Mouse (Mus musculus) 3T3-L1 (cell line): ENCODE data around the gene Ctnna2.

ENCODE experiments used
- DNase-seq: peaks from one replicate; pipeline ENCODE4 v3.0.0-alpha.2; 2015; ENCODE audit warnings: low read depth, low spot score

Ctnna2 gene

GRCm38 (mm10) chr6:77278794-77279193, 700.7 kb downstream of the Ctnna2 start:
- DNase-seq = no peak

- DNase-seq = no peak
Measured at GRCm38 (mm10) chr6:77265163-77265562, 714.3 kb downstream of the Ctnna2 start.

- peak; percentile 52 for DNase-seq
Measured at GRCm38 (mm10) chr6:77257358-77258105, 722.0 kb downstream of the Ctnna2 start.

- no peak for DNase-seq
Measured at GRCm38 (mm10) chr6:77256348-77256747, 723.2 kb downstream of the Ctnna2 start.

- DNase-seq = no peak
Measured at GRCm38 (mm10) chr6:77253480-77253879, 726.0 kb downstream of the Ctnna2 start.

GRCm38 (mm10) chr6:77243541-77244231, 735.8 kb downstream of the Ctnna2 start:
- DNase-seq = no peak

GRCm38 (mm10) chr6:77242601-77243406, 736.7 kb downstream of the Ctnna2 start, which contains the start of gene Lrrtm1:
Gene Lrrtm1 (plus strand): TSS chr6:77242689.
- no peak for DNase-seq

GRCm38 (mm10) chr6:77240426-77240825, 739.1 kb downstream of the Ctnna2 start:
- DNase-seq = no peak

GRCm38 (mm10) chr6:77222849-77223638, 756.5 kb downstream of the Ctnna2 start:
- no peak for DNase-seq

GRCm38 (mm10) chr6:77220776-77221175, 758.7 kb downstream of the Ctnna2 start:
- DNase-seq = no peak

GRCm38 (mm10) chr6:77218875-77219274, 760.6 kb downstream of the Ctnna2 start:
- DNase-seq = peak; percentile 27

GRCm38 (mm10) chr6:77215322-77215721, 764.2 kb downstream of the Ctnna2 start:
- no peak for DNase-seq

GRCm38 (mm10) chr6:77213757-77214409, 765.6 kb downstream of the Ctnna2 start:
- DNase-seq = no peak

GRCm38 (mm10) chr6:77209929-77210328, 769.6 kb downstream of the Ctnna2 start:
- DNase-seq = no peak

- DNase-seq = no peak
Measured at GRCm38 (mm10) chr6:77209183-77209582, 770.3 kb downstream of the Ctnna2 start.

GRCm38 (mm10) chr6:77199375-77199774, 780.1 kb downstream of the Ctnna2 start:
- no peak for DNase-seq

GRCm38 (mm10) chr6:77196650-77197049, 782.8 kb downstream of the Ctnna2 start:
- no peak for DNase-seq

GRCm38 (mm10) chr6:77191635-77192034, 787.9 kb downstream of the Ctnna2 start:
- DNase-seq = no peak

- DNase-seq = no peak
Measured at GRCm38 (mm10) chr6:77188628-77189027, 790.9 kb downstream of the Ctnna2 start.

- no peak for DNase-seq
Measured at GRCm38 (mm10) chr6:77185751-77186150, 793.7 kb downstream of the Ctnna2 start.

- DNase-seq = no peak
Measured at GRCm38 (mm10) chr6:77184896-77185295, 794.6 kb downstream of the Ctnna2 start.
